Mouse (Mus musculus) embryonic fibroblast, embryonic 13.5 days (primary cell): Measurements from ENCODE around the gene Lpar3. TPM values are rescaled to one million over a fixed set of nuclear protein-coding genes. Genes with fewer than 3 reads are reported as not detected.

Source experiments
- H3K27ac ChIP-seq: 2 replicates; pipeline ENCODE4 v1.5.1; 2012; ENCODE audit warnings: low read length, control low read depth, inconsistent platforms; ENCODE audit not compliant: insufficient read depth
- H3K4me1 ChIP-seq: 2 replicates; pipeline ENCODE4 v1.6.1; 2011; ENCODE audit warnings: low read length; ENCODE audit not compliant: control insufficient read depth, insufficient read depth
- H3K4me3 ChIP-seq: 2 replicates; pipeline ENCODE4 v1.5.1; 2011; ENCODE audit warnings: mild to moderate bottlenecking, control low read depth, low read length; ENCODE audit not compliant: insufficient read depth
- CTCF ChIP-seq: IDR thresholded peaks from 2 replicates; pipeline ENCODE4 v1.5.1; 2011; ENCODE audit warnings: mild to moderate bottlenecking, control low read depth, low read length, moderate library complexity, borderline replicate concordance; ENCODE audit not compliant: insufficient read depth
- POLR2A ChIP-seq: IDR thresholded peaks from 2 replicates; pipeline ENCODE4 v1.6.1; 2011; ENCODE audit warnings: low read depth, mild to moderate bottlenecking, control low read depth, low read length, moderate library complexity
- polyA plus RNA-seq: library from polyadenylated mRNA; stranded (reverse); fragments of >200 nt; gene quantifications from 2 replicates; pipeline ENCODE4 v1.2.4, GENCODE M21; 2011; ENCODE audit warnings: low read depth; ENCODE audit not compliant: missing spikeins, insufficient read length

Gene Lpar3
- polyA plus RNA-seq, 1 experiment, result not detected

- H3K27ac ChIP-seq, result no peak overlapping the region
- TF ChIP-seq POLR2A (no peak), CTCF (no peak)
- no peaks in the 10 kb centered on the region for H3K4me1 ChIP-seq
- H3K4me3 ChIP-seq, result no peak overlapping the region
Observed at GRCm38 (mm10) chr3:146274503-146274902, 53.7 kb downstream of the Lpar3 start.

- TF ChIP-seq POLR2A (no peak), CTCF (no peak)
- H3K4me3 ChIP-seq, result no peak overlapping the region
- H3K4me1 ChIP-seq, result no peaks in the 10 kb centered on the region
- H3K27ac ChIP-seq, result no peak overlapping the region
Observed at GRCm38 (mm10) chr3:146275360-146276025, 54.7 kb downstream of the Lpar3 start.

GRCm38 (mm10) chr3:146276026-146276409 is 55.3 kb downstream of the Lpar3 start:
- Histone ChIP-seq H3K4me1 (no peaks in the 10 kb centered on the region), H3K27ac (no peak overlapping the region), H3K4me3 (no peak overlapping the region)
- TF ChIP-seq CTCF, result no peak

GRCm38 (mm10) chr3:146276991-146277390 is 56.2 kb downstream of the Lpar3 start:
- TF ChIP-seq CTCF (no peak), POLR2A (no peak)
- H3K4me1 ChIP-seq, result no peaks in the 10 kb centered on the region
- no peak overlapping the region for H3K27ac ChIP-seq
- no peak overlapping the region for H3K4me3 ChIP-seq

- TF ChIP-seq POLR2A (no peak), CTCF (no peak)
- Histone ChIP-seq H3K27ac (no peak overlapping the region), H3K4me3 (no peak overlapping the region), H3K4me1 (no peaks in the 10 kb centered on the region)
Observed at GRCm38 (mm10) chr3:146277456-146277855, 56.7 kb downstream of the Lpar3 start.

- no peak for TF ChIP-seq CTCF
- TF ChIP-seq POLR2A, result no peak
- Histone ChIP-seq H3K4me3 (no peak overlapping the region), H3K27ac (no peak overlapping the region), H3K4me1 (no peaks in the 10 kb centered on the region)
Observed at GRCm38 (mm10) chr3:146278195-146279140, 57.7 kb downstream of the Lpar3 start.

GRCm38 (mm10) chr3:146283732-146284361 is 63.1 kb downstream of the Lpar3 start:
- H3K4me3 ChIP-seq, result no peak overlapping the region
- no peak for TF ChIP-seq CTCF
- no peak for TF ChIP-seq POLR2A
- H3K27ac ChIP-seq, result no peak overlapping the region
- no peaks in the 10 kb centered on the region for H3K4me1 ChIP-seq

GRCm38 (mm10) chr3:146286118-146286517 is 65.4 kb downstream of the Lpar3 start:
- TF ChIP-seq POLR2A (no peak), CTCF (no peak)
- Histone ChIP-seq H3K27ac (no peak overlapping the region), H3K4me1 (no peaks in the 10 kb centered on the region), H3K4me3 (no peak overlapping the region)

GRCm38 (mm10) chr3:146291928-146292327 is 71.2 kb downstream of the Lpar3 start:
- no peaks in the 10 kb centered on the region for H3K4me1 ChIP-seq
- TF ChIP-seq CTCF (no peak), POLR2A (no peak)
- no peak overlapping the region for H3K27ac ChIP-seq
- no peak overlapping the region for H3K4me3 ChIP-seq

- no peak overlapping the region for H3K27ac ChIP-seq
- TF ChIP-seq POLR2A (no peak), CTCF (no peak)
- no peak overlapping the region for H3K4me3 ChIP-seq
- H3K4me1 ChIP-seq, result no peaks in the 10 kb centered on the region
Observed at GRCm38 (mm10) chr3:146292515-146292914, 71.8 kb downstream of the Lpar3 start.

- TF ChIP-seq POLR2A (no peak), CTCF (no peak)
- Histone ChIP-seq H3K4me1 (peaks cover 2% of the 10 kb centered on the region; the same call in 1 of the 2 replicates), H3K4me3 (no peak overlapping the region)
Observed at GRCm38 (mm10) chr3:146302451-146302850, 81.7 kb downstream of the Lpar3 start.

More at GRCm38 (mm10) chr3:146302451-146302850, 81.7 kb downstream of the Lpar3 start:
- no peak overlapping the region for H3K27ac ChIP-seq
